Mouse (Mus musculus): Measurements from ENCODE around the gene Dmd.
A peak's percentile ranks its signal among the peaks of the same experiment; 100 is the strongest.

The Dmd gene

DNA sequence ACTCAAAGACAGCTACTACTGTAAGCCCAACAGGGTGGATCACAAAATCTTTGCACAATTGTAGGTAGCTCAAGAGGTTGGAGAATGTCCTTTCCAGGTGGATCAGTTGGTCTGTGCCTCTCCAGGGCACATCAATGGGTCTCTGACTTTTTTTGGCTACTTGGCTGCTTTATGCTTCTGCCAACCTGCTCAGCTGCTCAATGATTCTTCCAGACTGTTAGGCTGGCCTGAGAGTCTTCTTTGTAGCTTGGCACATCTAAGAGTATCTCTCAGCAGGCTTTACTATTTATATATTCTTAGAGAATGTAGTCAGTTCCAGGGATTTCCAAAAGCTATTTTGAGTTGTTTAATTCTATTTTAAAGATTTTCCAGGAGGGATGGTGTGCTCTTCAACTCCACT is 1416.3 kb downstream of the Dmd start:
- DNase-seq (ENCODE audit: low spot score in 2 of 2) = no peak

DNA sequence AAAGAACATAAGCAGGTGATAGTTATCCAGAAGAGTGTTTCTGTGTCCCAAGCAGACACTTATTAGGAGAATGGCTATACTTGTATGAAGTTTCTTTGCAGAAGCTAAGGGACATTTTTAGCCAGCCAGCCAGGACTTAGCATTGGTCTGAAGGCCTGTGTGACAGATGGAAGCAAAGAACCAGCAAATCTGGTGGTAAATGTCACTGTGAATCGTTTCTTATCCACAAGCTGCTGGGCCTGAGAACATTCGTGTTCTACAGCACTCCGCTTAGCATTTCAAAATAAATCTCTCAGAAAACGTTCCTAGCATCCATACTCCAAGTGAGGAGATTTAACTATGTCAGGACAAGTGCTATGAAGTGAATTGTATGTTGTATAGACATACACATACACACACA is 1486.9 kb downstream of the Dmd start:
- no peak for DNase-seq (ENCODE audit: low spot score in 2 of 2)

DNA sequence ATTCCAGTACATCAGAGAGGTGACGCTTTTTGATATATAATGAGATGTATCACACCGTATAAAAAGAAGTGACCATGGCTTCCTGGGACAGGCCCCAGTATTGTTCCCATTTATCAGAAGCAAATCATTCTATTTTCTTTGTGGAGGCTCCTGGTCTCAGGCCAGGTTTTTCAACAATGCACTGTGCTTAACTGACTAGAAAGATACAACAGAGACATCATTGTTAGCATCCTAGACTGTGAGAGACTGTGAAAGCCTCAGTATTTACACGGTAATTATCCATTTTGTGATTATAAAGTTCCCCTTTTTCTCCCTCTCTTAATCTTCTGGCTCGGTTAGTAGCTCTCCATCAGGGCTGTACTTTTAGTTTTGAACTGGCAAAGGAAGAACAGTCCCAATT is 1487.9 kb downstream of the Dmd start:
- no peak for DNase-seq (ENCODE audit: low spot score in 2 of 2)

DNA sequence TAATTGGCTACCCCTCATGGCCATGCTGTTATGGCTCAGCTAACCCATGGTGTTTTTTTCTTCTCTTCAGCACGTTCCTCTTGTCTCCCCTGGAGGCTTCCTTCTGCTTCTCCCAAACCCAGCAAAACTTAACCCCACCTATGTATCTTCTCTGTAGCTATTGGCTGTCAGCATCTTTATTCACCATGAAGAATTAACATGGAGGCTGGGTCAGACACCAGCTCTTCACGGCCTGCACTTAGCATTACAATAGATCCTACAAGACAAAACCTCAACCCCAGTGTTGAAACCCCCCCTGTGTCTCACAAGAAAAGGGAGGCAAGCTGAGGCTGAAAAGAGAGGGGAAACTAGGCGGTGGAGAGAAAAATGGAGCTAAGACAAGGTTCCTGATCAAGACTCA is 1494.3 kb downstream of the Dmd start:
- DNase-seq (ENCODE audit: low spot score in 2 of 2) = no peak

DNA sequence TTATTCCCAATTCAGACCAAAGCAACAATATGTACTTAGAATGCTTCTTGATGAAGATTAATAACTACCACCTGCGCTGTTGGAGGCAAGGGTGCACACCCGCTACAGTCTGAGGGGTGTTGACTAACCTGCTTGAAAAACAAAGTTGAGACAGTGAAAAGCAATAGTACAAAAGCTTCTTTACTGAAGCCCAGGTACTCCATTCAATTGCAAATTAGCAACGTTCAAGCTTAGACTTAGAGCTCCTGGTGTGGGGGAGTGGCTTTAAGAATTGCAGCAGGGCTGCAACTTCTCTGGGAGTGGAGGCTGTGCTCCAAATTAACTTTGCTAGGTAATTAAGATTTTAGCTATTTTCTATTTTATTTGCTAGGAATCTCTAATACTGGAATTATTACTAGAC is 1495.3 kb downstream of the Dmd start:
- DNase-seq (ENCODE audit: low spot score in 2 of 2) = no peak

DNA sequence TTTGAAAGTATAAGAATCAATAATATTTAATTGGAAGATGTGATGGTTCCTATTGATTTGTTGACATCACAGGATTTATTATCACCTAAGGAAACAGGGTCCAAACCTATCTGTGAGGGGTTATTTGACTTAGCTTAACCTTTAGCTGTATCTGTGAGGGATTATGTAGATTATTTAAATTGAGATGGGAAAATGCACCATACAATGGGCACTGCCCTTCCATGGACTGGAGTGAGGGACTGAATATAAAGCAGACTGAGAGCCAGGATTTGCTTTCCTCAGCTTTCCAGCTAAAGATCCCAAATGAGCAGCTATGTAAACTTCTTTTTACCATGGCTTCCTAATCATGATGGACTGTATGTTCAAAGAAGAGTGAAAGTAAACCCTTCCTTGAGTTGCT is 1496.0 kb downstream of the Dmd start:
- DNase-seq (ENCODE audit: low spot score in 2 of 2) = no peak

DNA sequence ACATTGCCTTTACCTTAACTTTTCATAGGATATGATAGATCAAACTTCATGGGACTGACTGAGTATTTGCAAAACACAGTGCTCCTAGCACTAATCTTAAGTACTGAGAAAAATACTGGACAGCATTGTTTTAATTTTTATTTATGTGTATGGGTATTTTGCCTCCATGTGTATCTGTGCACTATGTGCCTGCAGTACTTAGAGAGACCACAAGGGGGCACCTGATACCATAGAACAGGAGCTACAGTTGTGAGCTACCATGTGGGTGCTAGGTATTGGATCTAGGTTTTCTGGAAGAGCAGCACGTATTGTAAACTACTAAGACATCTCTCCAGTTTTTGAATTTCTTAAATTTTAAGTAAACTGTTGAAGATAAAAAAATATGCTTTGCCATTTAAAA is 1505.8 kb downstream of the Dmd start:
- peak in 1 of 2 experiments; percentile 0 for DNase-seq (ENCODE audit: low spot score in 2 of 2)

DNA sequence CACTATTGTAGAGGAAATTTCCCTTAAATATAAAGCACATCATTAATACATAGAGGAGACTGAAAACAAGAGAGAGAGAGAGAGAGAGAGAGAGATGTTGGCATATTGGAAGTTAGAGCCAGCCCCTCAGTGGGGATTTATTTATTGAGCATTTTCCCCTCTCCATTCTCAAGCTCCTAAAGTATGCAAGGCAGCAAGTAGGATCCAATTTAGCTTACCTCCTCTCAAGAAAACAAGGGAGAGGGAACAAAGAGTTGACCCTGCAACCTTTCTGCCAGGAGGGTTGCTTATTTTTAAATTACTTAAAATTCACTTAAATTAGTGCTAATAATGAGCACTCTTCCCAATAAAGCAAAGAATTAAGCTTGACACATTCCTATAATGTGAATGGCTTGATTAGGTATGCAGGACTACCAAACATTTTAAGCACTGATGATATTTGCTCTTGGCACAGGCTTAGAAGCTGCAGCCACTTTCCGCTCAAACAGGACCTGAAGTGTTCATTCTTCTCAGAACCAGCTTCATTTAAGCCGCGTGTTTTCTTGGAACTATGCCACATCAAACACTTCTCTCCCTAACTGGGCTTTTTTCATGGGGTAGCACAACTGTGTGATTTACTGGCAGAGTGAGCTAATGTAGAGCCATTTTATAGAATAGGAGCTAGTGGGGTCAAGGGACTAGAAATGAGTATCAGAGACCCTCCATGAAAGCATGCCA is 1566.1 kb downstream of the Dmd start:
- DNase-seq (ENCODE audit: low spot score in 2 of 2) = no peak

DNA sequence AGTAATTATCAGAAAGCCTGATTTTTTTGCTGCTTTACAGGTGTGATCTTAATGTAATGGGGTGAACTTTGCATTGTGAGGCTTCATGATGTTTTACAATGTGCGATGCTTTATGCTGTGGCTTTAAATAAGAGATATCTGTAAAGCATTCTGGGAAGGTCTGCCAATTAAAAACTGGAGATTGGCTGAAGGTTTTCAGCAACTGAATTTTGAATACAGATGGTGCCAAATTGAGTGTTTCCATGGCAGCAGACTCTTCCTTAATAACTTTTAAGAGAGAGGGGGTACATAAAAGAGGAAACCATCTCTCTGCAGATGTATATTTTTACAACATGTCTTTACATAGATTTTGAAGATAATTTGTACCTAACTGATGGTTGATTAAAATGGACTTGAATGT is 1603.3 kb downstream of the Dmd start:
- no peak for DNase-seq (ENCODE audit: low spot score in 2 of 2)

DNA sequence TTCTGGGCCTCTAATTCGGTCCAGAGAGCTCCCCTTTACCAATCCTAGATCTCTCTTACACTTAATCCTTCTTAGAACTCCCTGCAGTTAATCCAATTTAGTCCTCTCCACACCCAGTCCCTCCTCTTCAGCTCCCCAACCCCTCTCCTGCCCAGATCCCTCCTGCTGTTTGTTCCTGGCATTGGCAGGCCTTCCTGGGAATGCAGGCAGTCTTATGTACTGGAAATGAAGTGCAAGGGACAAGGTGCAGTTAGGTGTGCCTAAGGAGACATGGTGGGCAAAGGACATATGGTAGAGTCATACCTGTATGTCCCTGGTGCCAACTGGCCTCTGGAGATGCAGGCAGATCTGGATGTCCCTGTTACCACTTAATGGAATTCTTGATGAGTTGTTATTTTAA is 1604.8 kb downstream of the Dmd start:
- no peak for DNase-seq (ENCODE audit: low spot score in 2 of 2)

DNA sequence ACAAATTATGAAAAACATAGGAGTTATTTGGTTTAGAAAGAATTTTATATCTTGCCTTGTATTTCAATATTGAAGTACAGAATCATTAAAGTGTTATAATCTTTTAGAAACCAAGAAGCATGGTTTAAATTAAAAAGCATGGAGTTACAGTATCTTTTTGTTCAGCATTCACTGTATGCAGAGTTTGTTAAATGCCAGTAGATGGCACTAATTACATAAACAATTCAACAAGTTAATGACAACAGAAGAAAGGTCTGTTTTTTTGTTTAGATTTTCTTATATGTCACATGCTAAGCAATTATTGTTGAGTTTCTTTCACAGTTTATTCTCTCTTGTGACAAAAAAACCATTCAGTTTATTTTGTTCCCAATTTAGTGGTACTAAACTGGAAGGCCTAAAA is 1649.8 kb downstream of the Dmd start:
- DNase-seq (ENCODE audit: low spot score in 2 of 2) = no peak

DNA sequence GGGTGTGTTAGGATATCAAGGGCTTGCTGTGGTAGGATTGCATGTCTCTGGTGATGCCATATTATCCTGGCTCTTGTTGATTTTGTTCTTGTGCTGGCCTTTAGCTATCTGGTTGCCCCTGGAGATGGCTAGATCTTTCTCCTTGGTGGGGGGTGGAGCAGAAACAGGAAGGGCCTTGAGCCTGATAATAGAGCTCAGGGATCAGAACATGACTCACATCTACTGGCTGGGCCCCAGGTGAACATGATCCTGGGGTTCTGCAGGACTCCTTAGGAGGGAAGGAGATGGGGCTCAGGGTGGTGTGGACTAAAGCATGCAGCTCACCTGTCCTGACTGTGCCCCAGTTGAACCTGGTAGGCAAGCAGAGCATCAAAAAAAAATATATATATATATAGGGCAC is 1691.8 kb downstream of the Dmd start:
- no peak for DNase-seq (ENCODE audit: low spot score in 2 of 2)

DNA sequence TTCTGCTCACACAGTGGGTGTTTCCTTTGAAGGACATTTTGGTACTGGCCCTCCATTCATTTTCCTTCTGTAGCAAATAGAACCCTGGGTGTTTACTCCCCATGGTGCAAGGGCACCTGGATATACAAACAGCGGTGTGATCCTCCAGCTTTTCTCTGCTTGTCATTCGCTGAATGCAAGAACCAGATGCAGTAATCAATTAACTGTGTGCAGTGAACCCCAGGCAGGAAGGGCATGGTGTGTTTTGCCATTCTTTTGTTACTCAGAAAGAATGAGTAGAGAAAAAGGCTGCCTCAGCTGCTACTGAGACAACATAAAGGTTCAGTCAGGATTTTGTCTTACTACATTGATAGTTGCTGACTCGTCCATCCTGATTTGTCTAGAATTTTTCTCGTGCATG is 1799.0 kb downstream of the Dmd start:
- DNase-seq (ENCODE audit: low spot score in 2 of 2) = no peak

DNA sequence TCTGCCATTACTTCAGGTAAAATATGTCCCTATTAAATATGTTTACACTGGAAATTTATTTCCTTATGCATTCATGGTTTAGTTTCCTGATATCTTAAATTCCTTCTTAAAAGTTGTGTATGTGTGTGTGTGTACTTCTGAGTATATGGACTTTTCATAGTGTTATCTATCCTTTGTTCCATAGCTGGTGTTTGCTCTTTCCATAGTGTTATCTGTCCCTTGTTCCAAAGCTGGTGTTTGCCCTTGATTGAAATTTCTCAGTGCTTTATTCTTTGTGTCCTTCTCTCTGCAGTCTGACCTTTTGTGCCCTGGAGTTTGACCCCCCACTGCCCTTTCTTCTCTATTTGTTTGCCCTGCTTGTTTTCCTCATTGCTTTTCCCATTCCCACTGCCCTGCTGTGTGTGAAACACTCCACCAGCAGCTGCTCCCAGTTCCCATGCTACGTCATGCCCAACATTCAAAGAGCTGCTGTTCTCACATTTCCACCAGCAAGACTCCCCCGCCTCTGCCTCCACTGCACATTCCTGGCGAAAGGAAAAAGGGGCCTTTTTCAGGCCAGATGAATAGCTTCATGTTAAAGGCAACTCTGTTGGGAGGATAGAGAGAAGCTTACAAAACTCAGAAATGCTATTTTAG is 1911.5 kb downstream of the Dmd start:
- DNase-seq (ENCODE audit: low spot score in 2 of 2) = no peak

DNA sequence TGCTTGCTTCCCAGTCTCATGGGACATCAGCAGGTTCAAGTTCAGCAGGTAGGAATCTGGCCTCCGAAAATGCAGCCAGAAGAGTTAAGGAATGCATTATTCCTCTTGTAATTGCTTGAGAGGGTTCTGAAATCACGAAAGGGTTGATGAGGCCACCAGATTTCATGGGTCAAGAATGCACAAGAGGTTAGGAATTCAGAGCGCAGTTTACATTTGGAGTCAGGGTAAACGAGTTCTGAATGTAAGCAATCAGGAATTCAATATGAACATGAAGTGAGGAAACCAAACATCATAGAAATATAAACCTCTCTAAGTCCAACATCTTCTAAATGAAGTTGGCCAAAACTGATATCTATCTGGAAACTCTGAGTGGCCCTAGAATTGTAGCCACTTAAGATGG is 1924.4 kb downstream of the Dmd start:
- no peak for DNase-seq (ENCODE audit: low spot score in 2 of 2)

DNA sequence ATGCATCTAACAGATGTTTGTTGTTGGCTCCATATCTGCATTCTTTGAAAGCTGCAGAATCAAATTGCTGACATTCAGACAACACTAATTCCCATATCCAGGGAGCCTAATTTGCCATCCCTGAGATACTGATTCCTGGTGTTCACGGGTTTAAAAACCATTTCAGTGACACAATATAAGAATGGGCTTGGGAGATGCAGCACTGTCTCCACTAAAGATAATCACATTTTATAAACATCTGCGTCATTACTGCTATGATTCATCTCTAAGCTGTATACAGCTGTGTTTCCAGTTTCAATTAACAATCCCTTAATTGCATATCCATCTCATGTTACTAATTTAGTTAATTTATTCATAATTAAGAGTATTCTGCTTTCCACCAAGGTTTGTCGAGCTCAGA is 1929.5 kb downstream of the Dmd start:
- no peak for DNase-seq (ENCODE audit: low spot score in 2 of 2)

DNA sequence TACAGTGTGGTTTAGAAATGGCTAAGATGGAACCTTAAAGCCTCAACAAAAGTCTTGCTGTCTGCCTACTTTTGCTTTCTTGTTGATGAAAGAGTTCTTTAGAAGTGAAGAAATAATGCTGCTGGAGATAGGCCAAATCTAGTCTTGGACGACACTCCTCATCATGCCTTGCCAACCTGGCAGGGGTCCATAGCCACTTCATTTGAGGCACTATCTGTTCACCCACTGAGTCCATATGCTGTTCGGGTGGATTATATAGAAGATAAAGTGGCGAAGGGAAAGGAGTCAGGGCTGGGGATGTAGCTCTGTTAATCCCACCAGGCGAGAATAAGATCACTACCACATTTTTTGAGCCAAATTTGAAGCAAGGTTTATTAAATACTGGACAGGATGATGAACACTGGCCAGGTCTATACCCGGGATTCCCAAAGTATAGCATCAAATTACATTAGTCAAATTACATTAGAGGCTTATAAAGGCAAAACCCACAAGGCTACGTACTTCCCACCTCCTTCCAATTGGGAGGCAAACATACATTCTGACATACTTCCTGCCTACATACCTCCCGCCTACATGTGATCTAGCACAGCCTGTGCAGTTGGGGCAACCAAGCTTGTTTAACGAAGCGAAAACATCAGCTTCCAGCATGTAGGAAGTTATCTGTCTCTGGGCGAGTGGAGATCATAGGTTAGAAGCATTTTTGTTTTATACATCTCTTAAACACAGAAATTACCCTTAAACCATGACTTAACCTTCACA is 1984.2 kb downstream of the Dmd start:
- no peak for DNase-seq (ENCODE audit: low spot score in 2 of 2)

DNA sequence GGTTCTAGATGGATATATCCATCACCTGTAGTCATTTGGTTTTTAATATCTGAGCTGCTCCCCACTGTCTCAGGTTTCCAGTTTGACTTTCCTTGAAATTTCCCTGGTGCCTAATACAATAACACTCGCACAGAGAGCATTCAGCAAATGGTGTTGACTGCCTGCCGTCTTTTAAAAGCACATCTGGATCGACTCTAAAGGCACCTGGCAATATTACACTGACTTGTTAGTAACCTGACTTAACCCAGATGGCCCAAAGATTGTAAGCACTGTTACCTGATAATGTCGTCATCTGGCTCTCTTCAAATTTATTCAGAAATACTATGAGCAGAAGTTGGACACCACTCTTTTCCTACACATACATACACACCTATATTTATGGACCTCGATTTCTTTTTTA is 2011.9 kb downstream of the Dmd start:
- no peak for DNase-seq (ENCODE audit: low spot score in 2 of 2)

DNA sequence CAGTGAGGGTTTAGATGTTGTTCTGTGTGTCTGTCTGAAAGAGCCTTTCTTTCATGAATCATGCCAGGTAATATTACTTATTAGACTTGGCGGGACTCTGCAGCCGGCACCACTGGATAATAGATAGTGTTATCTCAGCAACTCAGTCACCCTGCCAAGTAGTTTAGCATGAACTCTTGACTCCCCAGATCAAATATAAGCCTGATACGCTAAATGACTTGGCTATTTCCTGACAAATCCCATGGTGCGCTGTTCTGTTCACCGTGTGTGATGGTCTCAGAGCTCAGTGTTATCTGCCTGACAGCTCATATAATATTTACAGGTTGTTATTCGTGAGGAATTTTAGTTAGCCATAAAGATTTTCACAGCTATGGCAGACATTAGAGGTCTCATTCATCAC is 2012.3 kb downstream of the Dmd start:
- no peak for DNase-seq (ENCODE audit: low spot score in 2 of 2)

DNA sequence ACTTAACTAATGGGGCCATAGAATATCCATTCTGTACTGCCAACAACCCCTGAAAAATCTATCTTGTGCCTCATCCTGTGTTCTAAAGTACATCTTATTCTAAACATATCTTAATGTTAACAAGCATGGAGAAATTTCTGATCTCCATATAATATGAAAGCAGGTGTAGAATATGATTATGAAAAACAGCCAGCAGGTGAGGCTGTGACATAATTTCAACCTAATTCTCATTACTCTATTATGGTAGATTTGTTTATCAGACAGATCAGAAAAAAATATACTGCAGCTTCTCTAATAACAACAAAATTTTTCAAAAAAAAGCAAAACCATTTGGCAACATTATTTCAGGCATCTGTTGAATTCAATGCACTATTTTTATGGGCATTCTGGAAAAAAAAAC is 2059.6 kb downstream of the Dmd start:
- no peak for DNase-seq (ENCODE audit: low spot score in 2 of 2)

DNA sequence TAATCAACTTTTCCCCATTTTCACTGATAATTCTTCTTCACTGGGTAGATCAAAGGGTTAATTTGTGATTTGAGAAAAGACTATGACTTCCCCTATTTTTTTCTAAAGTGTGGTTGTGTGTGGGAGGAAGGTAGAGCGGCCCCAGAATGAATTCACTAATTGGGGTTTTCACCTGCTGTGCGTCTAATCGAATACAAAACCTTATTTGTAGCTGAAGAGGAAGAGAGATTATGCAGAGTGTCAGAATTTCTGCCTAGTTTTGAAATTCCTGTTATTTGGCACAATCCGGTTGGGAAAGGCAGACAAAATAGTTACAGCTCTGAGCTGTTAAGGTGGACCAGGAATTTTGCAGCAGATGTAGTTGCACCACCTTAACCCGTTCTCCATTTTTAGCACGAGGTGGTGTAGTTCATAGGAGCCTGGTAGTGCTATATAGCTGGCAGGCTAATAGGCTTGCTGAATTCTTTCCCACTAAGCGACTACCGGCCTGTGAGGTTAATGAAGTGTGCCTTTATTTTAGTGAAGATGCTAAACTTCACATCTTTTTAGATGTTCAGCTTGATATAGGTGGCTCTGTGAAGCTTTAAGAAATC is 2092.9 kb downstream of the Dmd start:
- DNase-seq (ENCODE audit: low spot score in 2 of 2) = no peak

DNA sequence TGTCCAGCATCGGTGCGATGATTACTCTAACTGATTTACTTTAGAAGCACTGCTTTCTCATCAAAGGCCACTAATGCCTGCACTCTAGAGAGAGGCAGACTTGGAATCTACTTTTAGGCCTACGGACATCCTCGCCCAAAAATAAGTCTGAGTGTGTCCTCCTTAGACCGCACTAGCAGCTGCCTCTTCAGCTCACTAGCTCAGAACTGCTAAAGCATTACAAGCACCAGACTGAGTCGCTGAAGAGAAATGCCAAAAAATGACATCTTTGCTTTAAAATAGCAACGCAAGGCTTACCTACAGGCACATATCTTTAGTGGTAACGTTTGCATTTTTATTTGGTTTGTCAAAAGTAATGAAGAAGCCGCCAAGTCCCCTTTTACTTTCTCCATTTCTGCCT is 2098.0 kb downstream of the Dmd start:
- no peak for DNase-seq (ENCODE audit: low spot score in 2 of 2)

Measured in urinary bladder, adult 18-20 months (tissue).